ENCODE assay signal across 18 mouse cellular contexts in genomic region chr10:83681334-83681733, GRCm38 (mm10). TPM values are rescaled to one million over a fixed set of nuclear protein-coding genes. Genes with fewer than 3 reads are reported as not detected.
"Had no signal": no experiment of that assay in that cellular context is flagged by ENCODE, and none has a peak within 500 bp of the region (broad histone marks: within the 10 kb centered on the region; RNA-seq: fewer than 3 reads in every experiment).

No protein-coding gene starts in this region.

- H3K36me3 ChIP-seq: limb, embryonic 12.5 days; liver, embryonic 13.5 days; lung, embryonic 15.5 days; neural tube, embryonic 15.5 days had no signal

- H3K27me3 ChIP-seq: limb, embryonic 12.5 days; liver, embryonic 13.5 days; lung, embryonic 15.5 days; megakaryocyte, embryonic 14.5 days; neural tube, embryonic 15.5 days had no signal

- H3K4me3 ChIP-seq: limb, embryonic 12.5 days; liver, embryonic 13.5 days; lung, embryonic 15.5 days; megakaryocyte, embryonic 14.5 days; myocyte; neural tube, embryonic 15.5 days had no signal

- DNase-seq: kidney, adult 11 months; kidney, adult 9 months; kidney, postnatal 36 days; liver; liver, embryonic 13.5 days; liver, postnatal 0 days; lung, postnatal 14 days; right cerebral cortex, adult 18-20 months; spleen, adult 18-20 months; thymus, adult 18-20 months; thymus, postnatal 14 days had no signal

- H3K4me1 ChIP-seq: limb, embryonic 12.5 days; liver, embryonic 13.5 days; lung, embryonic 15.5 days; megakaryocyte, embryonic 14.5 days; neural tube, embryonic 15.5 days had no signal

- H3K4me2 ChIP-seq: limb, embryonic 12.5 days; liver, embryonic 13.5 days; lung, embryonic 15.5 days; neural tube, embryonic 15.5 days had no signal

- H3K27ac ChIP-seq: kidney, postnatal 0 days; limb, embryonic 12.5 days; liver, embryonic 13.5 days; lung, embryonic 15.5 days; macrophage; neural tube, embryonic 15.5 days had no signal

- H3K9me3 ChIP-seq: limb, embryonic 12.5 days; liver, embryonic 13.5 days; lung, embryonic 15.5 days; neural tube, embryonic 15.5 days had no signal

- H3K9ac ChIP-seq: limb, embryonic 12.5 days; liver, embryonic 13.5 days; liver, postnatal 0 days; lung, embryonic 15.5 days; neural tube, embryonic 15.5 days had no signal

- ATAC-seq: liver, postnatal 0 days had no signal

RNA-seq across cellular contexts. Expression of gene 1500009L16Rik, which starts 41.3 kb away (rescaled TPM):
- polyA plus RNA-seq: macrophage, myocyte had no signal
